Mouse (Mus musculus) intestine, embryonic 15.5 days (tissue): Measurements from ENCODE around the gene Man2a1. TPM values are rescaled to one million over a fixed set of nuclear protein-coding genes. Genes with fewer than 3 reads are reported as not detected.

Source experiments
- ATAC-seq: fragments of 200-750 bp; cut with Nextera tagmentation; 2 replicates; pipeline ENCODE4 v1.8.0; 2017; ENCODE audit warnings: moderate TSS enrichment, moderate library complexity
- H3K27ac ChIP-seq: fragments of 300-500 bp; sonication (generic); 2 replicates; pipeline ENCODE4 v1.5.1; 2015; ENCODE audit warnings: mild to moderate bottlenecking, inconsistent platforms
- H3K27me3 ChIP-seq: fragments of 300-500 bp; sonication (generic); replicated peaks from 2 replicates; pipeline ENCODE4 v1.6.1; 2015; ENCODE audit warnings: inconsistent platforms
- H3K36me3 ChIP-seq: fragments of 300-500 bp; sonication (generic); 2 replicates; pipeline ENCODE4 v1.6.1; 2015; ENCODE audit warnings: inconsistent platforms
- H3K4me1 ChIP-seq: fragments of 300-500 bp; sonication (generic); replicated peaks from 2 replicates; pipeline ENCODE4 v1.6.1; 2015; ENCODE audit warnings: inconsistent platforms
- H3K4me2 ChIP-seq: fragments of 300-500 bp; sonication (generic); replicated peaks from 2 replicates; pipeline ENCODE4 v1.6.1; 2015; ENCODE audit warnings: mild to moderate bottlenecking, inconsistent platforms
- H3K4me3 ChIP-seq: fragments of 300-500 bp; sonication (generic); replicated peaks from 2 replicates; pipeline ENCODE4 v1.5.1; 2015; ENCODE audit warnings: inconsistent platforms
- H3K9ac ChIP-seq: fragments of 300-500 bp; sonication (generic); 2 replicates; pipeline ENCODE4 v1.6.1; 2015; ENCODE audit warnings: inconsistent platforms
- H3K9me3 ChIP-seq: fragments of 300-500 bp; sonication (generic); 2 replicates; pipeline ENCODE4 v1.6.1; 2016; ENCODE audit warnings: inconsistent platforms
- WGBS: fragments of 180-500 bp; shearing (Covaris S2); methylation state at CpG from one replicate; pipeline ENCODE4 v1.1.7; 2015; 5-methylcytosine and 5-hydroxymethylcytosine counted together
- polyA plus RNA-seq: library from polyadenylated mRNA; unstranded; fragments of >200 nt; fragmentation: Nextera tagmentation; extraction: Ambion mirVana; gene quantifications from 2 replicates; pipeline ENCODE4 v1.2.1, GENCODE M21; 2015

Man2a1 gene
- polyA plus RNA-seq, 1 experiment from 2014 or later = 11.6 TPM

DNA sequence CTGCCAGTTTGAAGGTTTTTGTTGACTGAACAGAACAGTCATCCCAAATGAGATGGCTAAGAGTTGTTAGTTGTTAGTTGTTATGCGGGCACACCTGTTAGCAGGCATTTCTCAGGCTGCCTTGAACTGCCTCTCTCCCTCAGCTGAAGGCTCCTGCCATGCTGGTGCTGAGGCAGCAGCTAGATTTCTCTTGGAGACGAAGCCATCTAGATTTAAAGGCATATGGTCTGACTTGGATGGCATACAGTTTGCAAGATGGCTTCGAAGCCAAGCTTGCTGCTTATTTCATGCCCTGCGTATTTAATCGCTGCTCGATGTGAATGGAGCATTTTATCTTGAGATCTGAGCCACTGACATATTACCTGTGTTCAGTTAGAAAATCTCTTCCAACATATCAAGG is 19.4 kb upstream of the Man2a1 start:
- Histone ChIP-seq H3K9me3 (no peaks in the 10 kb centered on the region), H3K27me3 (no peaks in the 10 kb centered on the region), H3K27ac (no peak overlapping the region), H3K36me3 (no peaks in the 10 kb centered on the region), H3K4me2 (no peak overlapping the region), H3K4me1 (no peaks in the 10 kb centered on the region), H3K9ac (no peak overlapping the region), H3K4me3 (no peak overlapping the region)
- no peak for ATAC-seq
- WGBS = 91% methylated on average over 6 of the region's 6 CpGs

DNA sequence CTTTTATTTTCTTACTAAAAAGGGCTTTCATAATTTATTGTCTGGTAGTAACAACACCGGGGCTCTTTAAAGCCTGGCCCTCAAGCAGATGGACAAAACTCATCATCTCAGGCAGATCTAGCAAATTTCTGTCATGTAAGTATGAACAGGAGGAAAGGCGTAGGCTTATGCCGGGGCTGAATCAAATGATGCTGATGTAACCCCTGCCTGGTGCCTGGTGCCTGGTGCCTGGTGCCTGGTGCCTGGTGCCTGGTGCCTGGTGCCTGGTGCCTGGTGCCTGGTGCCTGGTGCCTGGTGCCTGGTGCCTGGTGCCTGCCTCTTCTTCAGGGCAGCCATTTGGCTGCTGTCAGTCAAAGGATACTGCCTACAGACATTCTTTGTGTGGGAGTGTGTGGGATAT is 18.6 kb upstream of the Man2a1 start:
- 78% methylated on average over 3 of the region's 3 CpGs for WGBS
- no peaks in the 10 kb centered on the region for H3K4me1 ChIP-seq
- no peaks in the 10 kb centered on the region for H3K36me3 ChIP-seq
- no peak overlapping the region for H3K9ac ChIP-seq
- H3K4me2 ChIP-seq = no peak overlapping the region
- no peak for ATAC-seq
- H3K4me3 ChIP-seq = no peak overlapping the region
- H3K9me3 ChIP-seq = no peaks in the 10 kb centered on the region
- H3K27me3 ChIP-seq = no peaks in the 10 kb centered on the region
- H3K27ac ChIP-seq = no peak overlapping the region

GRCm38 (mm10) chr17:64590483-64590882 is 10.1 kb upstream of the Man2a1 start:
- Histone ChIP-seq H3K4me1 (no peaks in the 10 kb centered on the region), H3K27me3 (no peaks in the 10 kb centered on the region), H3K36me3 (no peaks in the 10 kb centered on the region), H3K9me3 (no peaks in the 10 kb centered on the region), H3K27ac (no peak overlapping the region), H3K4me2 (no peak overlapping the region), H3K9ac (no peak overlapping the region), H3K4me3 (no peak overlapping the region)
- ATAC-seq = peak; percentile 62; the same call in 1 of the 2 replicates
- WGBS = 49% methylated on average over 4 of the region's 4 CpGs

DNA sequence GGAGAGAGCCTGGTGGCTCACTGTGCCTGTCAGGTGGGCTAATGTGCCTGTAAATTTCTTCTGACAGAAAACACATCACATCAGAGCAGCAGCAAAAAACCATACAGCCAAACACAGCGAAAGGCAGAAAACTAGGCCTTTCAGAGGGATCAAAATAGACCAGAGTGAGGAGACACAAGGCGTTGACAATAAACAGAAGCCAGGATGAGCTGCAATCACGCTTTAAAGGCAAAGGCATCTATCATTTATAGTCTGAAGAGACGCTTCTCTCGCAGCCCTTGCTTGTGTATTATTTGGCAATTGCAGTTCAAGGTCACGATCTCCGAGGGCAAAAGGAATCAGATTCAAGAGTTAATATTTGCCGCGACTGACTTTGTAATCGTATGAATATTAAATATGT is 9.2 kb upstream of the Man2a1 start:
- no peak for ATAC-seq
- WGBS = 43% methylated on average over 10 of the region's 10 CpGs
- no peaks in the 10 kb centered on the region for H3K27me3 ChIP-seq
- no peak overlapping the region for H3K27ac ChIP-seq
- H3K36me3 ChIP-seq = no peaks in the 10 kb centered on the region
- H3K4me2 ChIP-seq = no peak overlapping the region
- H3K9me3 ChIP-seq = no peaks in the 10 kb centered on the region
- H3K9ac ChIP-seq = no peak overlapping the region
- H3K4me1 ChIP-seq = no peaks in the 10 kb centered on the region
- H3K4me3 ChIP-seq = no peak overlapping the region

DNA sequence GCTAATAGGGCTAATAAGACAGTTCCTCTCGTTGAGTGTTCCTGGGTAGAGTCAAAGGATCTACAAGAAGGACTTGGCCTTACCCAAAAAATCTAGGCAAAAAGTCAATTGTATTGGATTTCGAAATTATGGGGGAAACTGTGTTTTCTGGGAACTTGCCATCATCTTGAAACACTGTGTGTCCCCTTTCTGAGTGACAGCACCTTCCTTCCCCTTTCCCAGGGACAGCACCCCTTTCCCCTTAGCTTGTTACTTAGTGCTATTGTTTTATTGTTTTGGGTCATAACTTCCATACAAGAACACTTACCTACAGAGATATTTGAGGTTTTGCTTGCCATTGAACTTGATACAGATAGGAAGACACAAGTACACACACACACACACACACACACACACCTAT is 8.2 kb upstream of the Man2a1 start:
- Histone ChIP-seq H3K4me2 (no peak overlapping the region), H3K27me3 (no peaks in the 10 kb centered on the region), H3K36me3 (no peaks in the 10 kb centered on the region), H3K4me1 (no peaks in the 10 kb centered on the region), H3K9me3 (no peaks in the 10 kb centered on the region), H3K9ac (no peak overlapping the region), H3K27ac (no peak overlapping the region), H3K4me3 (no peak overlapping the region)
- no peak for ATAC-seq
- 85% methylated on average over 2 of the region's 2 CpGs for WGBS

DNA sequence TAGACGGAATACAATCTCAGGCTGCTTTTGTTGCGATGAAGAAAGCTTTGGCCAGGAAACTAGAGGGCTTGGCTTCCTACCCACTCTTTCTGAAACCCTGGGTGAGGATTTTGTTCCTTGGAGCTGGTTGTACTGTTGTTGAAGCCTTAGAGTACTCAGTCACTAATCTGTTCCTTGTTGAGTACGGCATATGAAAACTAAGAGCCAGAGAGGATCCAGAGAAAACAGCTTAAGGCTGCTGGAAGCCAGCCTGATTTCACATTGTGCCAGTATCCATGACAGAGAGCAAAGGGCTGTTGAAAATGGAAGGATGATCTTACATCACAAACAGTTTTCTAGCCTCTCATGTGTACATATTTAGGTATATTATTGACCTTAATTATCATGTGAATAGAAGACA is 7.7 kb upstream of the Man2a1 start:
- no peaks in the 10 kb centered on the region for H3K27me3 ChIP-seq
- WGBS = 87% methylated on average over 3 of the region's 3 CpGs

DNA sequence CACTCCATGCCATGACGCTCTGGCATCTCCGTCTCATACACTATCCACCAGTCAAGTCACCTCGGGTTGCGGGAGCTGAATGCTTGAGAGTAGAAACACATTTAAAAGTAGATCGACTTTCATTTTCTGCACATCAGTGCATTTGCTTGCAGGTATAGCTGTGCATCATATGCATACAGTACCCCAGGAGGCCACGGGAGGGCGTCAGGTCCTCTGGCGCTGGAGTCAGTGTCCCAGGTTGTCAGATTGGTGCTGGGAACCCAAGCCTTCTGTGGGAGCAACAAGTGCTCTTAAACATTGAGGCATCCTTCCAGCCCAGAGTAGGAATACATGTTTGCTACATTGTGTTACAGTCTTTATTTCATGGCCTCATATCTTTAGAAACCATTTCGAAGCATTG is 2.8 kb upstream of the Man2a1 start:
- Histone ChIP-seq H3K27ac (no peak overlapping the region), H3K4me2 (no peak overlapping the region), H3K27me3 (no peaks in the 10 kb centered on the region), H3K9ac (no peak overlapping the region), H3K4me3 (no peak overlapping the region), H3K4me1 (no peaks in the 10 kb centered on the region), H3K9me3 (no peaks in the 10 kb centered on the region), H3K36me3 (no peaks in the 10 kb centered on the region)
- WGBS = 88% methylated on average over 9 of the region's 9 CpGs
- ATAC-seq = no peak

More for the DNA sequence above, 7.7 kb upstream of the Man2a1 start:
- no peaks in the 10 kb centered on the region for H3K36me3 ChIP-seq
- H3K4me2 ChIP-seq = no peak overlapping the region
- H3K9ac ChIP-seq = no peak overlapping the region
- no peaks in the 10 kb centered on the region for H3K9me3 ChIP-seq
- no peak for ATAC-seq
- no peaks in the 10 kb centered on the region for H3K4me1 ChIP-seq
- H3K27ac ChIP-seq = no peak overlapping the region
- H3K4me3 ChIP-seq = no peak overlapping the region

- Histone ChIP-seq H3K27me3 (no peaks in the 10 kb centered on the region), H3K4me2 (peak overlapping the region; percentile 78), H3K9ac (peak overlapping the region; percentile 37; the same call in 1 of the 2 replicates), H3K9me3 (no peaks in the 10 kb centered on the region), H3K36me3 (no peaks in the 10 kb centered on the region), H3K27ac (peak overlapping the region; percentile 98), H3K4me1 (peaks cover 12% of the 10 kb centered on the region; the same call in 1 of the 2 replicates), H3K4me3 (peak overlapping the region; percentile 96)
- ATAC-seq = 0 out of 2 replicates have a peak, but pooled peaks have one; percentile 22
- WGBS = 25% methylated on average over 4 of the region's 4 CpGs
These were observed 620 bp upstream of the Man2a1 start for GRCm38 (mm10) chr17:64599916-64600315.

DNA sequence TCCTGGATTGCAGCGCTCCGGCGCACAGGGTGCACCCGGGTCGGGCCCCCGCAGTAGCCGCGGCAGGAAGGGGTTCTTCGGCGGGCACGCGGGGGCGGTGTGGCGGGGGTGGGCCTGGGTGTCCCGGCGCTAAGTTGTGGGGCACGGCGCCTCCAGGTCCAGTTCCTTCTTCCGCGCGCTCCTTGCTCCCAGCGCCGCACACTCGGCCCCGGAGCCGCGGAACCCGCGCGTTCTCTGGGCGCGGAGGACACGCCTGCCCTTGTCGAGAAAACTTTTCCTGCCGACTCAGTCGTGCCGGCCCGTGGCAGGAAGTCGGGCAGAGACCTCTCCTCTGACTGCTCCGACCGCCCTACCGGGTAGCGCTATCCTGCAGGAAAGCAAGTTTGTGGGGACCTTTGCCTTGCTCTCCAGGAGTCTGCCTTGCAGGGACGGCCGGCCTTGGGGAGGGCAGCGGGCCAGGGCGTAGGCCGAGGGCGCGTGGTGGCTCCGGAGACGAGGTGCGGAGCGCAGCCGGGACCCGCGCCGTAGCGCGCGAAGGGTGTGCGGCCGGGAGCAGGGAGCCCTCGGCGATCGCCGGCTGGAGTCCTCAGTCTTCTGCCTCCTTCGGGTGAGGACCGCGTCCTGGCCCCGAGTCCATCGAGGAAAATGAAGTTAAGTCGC is 685 bp downstream of the Man2a1 start:
- Histone ChIP-seq H3K9me3 (no peaks in the 10 kb centered on the region), H3K27ac (peak overlapping the region; percentile 98), H3K36me3 (no peaks in the 10 kb centered on the region), H3K4me3 (peak overlapping the region; percentile 96), H3K4me2 (peak overlapping the region; percentile 78), H3K9ac (peak overlapping the region; percentile 96), H3K27me3 (no peaks in the 10 kb centered on the region), H3K4me1 (peaks cover 12% of the 10 kb centered on the region; the same call in 1 of the 2 replicates)
- under 1% methylated on average over 73 of the region's 73 CpGs for WGBS
- ATAC-seq = peak; percentile 48

DNA sequence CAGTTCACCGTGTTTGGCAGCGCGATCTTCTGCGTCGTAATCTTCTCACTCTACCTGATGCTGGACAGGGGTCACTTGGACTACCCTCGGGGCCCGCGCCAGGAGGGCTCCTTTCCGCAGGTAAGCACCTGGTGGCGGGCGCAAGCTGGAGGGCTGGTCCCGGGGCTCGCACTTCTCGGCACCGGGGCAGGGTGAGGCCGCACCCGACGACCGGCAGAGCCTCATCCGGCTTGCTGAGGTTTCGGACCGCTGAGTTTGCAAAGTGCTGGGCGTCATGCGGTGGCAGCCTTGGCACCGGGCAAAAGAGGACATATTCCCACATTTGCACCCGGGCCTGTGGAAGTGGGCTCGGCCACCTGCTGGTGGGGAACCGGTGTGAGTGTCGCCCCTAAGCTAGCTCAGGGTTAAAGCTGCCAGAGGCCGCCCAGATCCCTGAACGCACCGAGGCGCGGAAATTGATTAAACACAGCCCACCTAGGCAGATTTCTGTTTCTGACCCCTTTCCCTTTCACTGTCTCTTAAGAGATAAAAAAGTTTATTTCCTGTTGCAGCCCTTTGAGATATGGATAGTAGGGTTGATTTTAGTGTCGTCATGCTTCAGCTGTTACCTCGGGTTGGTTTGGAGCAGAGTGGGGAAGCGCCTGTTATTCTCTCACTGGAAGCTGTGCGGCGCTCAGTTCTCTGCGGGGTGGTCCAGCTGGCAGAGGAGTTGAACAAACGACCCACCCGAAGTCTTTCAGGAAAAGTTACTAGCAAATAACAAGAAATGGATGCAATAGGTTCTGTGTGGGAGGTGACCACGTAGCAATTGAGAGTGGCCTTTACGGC is 1.4 kb downstream of the Man2a1 start:
- H3K9me3 ChIP-seq = no peaks in the 10 kb centered on the region
- H3K27ac ChIP-seq = peak overlapping the region; percentile 98
- H3K4me2 ChIP-seq = peak overlapping the region; percentile 78
- peak overlapping the region; percentile 96 for H3K4me3 ChIP-seq
- no peaks in the 10 kb centered on the region for H3K36me3 ChIP-seq
- peak; percentile 43 for ATAC-seq
- H3K27me3 ChIP-seq = no peaks in the 10 kb centered on the region
- WGBS = under 1% methylated on average over 44 of the region's 44 CpGs
- H3K9ac ChIP-seq = peak overlapping the region; percentile 96
- H3K4me1 ChIP-seq = peaks cover 14% of the 10 kb centered on the region; the same call in 1 of the 2 replicates

- H3K9ac ChIP-seq = no peak overlapping the region
- peak overlapping the region; percentile 78 for H3K4me2 ChIP-seq
- no peaks in the 10 kb centered on the region for H3K36me3 ChIP-seq
- 40% methylated on average over 9 of the region's 9 CpGs for WGBS
- H3K9me3 ChIP-seq = no peaks in the 10 kb centered on the region
- H3K27ac ChIP-seq = no peak overlapping the region
- H3K4me3 ChIP-seq = peak overlapping the region; percentile 96
- H3K27me3 ChIP-seq = no peaks in the 10 kb centered on the region
- H3K4me1 ChIP-seq = peaks cover 14% of the 10 kb centered on the region; the same call in 1 of the 2 replicates
- ATAC-seq = no peak
These were observed 2.6 kb downstream of the Man2a1 start for GRCm38 (mm10) chr17:64603134-64603533.

DNA sequence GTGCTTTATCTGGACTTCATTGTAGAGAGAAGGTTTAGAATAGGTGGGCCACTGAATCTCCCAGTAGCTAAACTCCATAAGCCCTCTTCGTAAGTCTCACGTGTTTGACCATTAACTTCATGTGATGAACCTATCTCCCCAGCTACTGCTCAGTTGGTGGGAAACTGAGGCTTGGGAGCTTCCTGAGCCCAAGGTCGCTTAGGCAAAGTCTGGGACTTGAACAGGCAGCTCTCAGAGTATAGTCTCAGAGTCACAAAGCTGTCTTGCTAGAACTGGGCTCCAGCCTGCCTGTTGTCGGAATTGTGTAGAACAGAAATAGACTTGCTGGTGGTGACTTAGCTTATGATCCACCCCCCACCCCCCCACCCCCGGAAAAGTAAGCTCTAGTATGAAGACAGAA is 3.0 kb downstream of the Man2a1 start:
- Histone ChIP-seq H3K36me3 (no peaks in the 10 kb centered on the region), H3K9me3 (no peaks in the 10 kb centered on the region), H3K27me3 (no peaks in the 10 kb centered on the region), H3K4me3 (peak overlapping the region; percentile 96; the same call in 1 of the 2 replicates), H3K4me2 (peak overlapping the region; percentile 78), H3K27ac (no peak overlapping the region), H3K9ac (no peak overlapping the region), H3K4me1 (peaks cover 14% of the 10 kb centered on the region; the same call in 1 of the 2 replicates)
- WGBS = 72% methylated on average over 5 of the region's 5 CpGs
- ATAC-seq = no peak
